Mouse (Mus musculus): Measurements from ENCODE around the gene Fam234b.

GRCm38 (mm10) chr6:135165706-135166105 lies 32.1 kb upstream of the Fam234b start:
- TF ChIP-seq POLR2A (IDR thresholded peaks at IDR 0.05; ENCODE audit: extremely low read depth, insufficient read depth, low read length) (no peak), CTCF (IDR thresholded peaks at IDR 0.05; ENCODE audit: low read depth, low read length) (no peak)
